Mouse (Mus musculus): ENCODE measurements around the gene Agtr2. TPM values are rescaled to one million over a fixed set of nuclear protein-coding genes. Genes with fewer than 3 reads are reported as not detected.
"Not testable (repeated sequence)": the region's sequence is repeated elsewhere in the genome, so short reads cannot be mapped to it uniquely, and the experiment has no call there.

Agtr2 gene
- polyA plus RNA-seq (2014; fragmentation: Nextera tagmentation; extraction: Ambion mirVana) = 39.5 and 42.5 TPM in 2 replicates

DNA sequence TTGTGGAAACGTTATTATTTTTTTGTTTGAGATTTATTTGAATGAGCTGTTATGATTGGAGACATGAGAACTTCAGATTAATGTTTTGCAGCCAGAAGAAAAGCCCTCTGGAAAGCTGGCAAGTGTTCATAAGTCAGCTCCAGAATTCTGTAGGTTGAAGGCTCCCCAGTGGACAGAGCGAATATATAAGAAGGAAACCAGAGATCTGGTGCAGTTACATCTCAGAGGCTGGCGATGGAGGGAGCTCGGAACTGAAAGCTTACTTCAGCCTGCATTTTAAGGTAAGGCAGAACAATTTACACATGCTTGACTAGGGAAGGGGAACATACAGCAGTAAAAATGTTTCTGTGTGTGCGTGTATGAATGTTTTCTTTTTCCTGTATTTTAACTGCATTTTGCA lies at the start of gene Agtr2:
TSS of gene Agtr2 (plus strand) at position 131 of the 400 bp plus-strand sequence.
- Histone ChIP-seq H3K27me3 (ENCODE audit: control insufficient read depth, insufficient read depth, low read length) (no peaks in the 10 kb centered on the region), H3K4me1 (ENCODE audit: control insufficient read depth, insufficient read depth, low read length) (no peaks in the 10 kb centered on the region), H3K9me3 (ENCODE audit: control insufficient read depth, low read length) (no peaks in the 10 kb centered on the region), H3K9ac (ENCODE audit: low read depth, low read length) (no peak within 1 kb of the TSS), H3K36me3 (ENCODE audit: control insufficient read depth, insufficient read depth, low read length) (no peaks in the 10 kb centered on the region), H3K4me2 (replicated peaks; ENCODE audit: low read depth, low read length) (no peak within 1 kb of the TSS), H3K27ac (ENCODE audit: low read depth, low read length) (no peak within 1 kb of the TSS), H3K4me3 (ENCODE audit: low read length) (peak within 1 kb of the TSS; percentile 26; the same call in 1 of the 2 replicates)
- WGBS = 52% methylated on average over 5 of the region's 5 CpGs
- ATAC-seq (ENCODE audit: low FRiP score, low TSS enrichment) = no peak

DNA sequence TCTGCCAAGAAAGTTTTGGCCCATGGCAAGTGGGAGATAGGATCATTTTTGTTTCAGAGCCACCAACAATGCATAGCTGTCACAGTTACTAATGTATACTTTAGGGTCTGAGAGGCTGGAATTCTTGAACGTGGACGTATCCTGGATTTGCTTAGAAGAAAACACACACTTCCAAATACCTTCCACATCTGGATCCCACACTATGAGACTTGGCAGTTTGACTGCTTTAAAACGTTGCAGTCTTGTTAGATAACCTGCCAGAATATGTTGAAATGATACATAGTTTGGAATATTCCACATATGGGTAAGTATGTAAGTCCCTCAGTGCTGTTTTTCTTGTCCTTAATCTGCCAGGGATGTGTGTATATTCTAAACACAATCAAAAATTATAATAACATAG lies 31.8 kb upstream of the Agtr2 start:
- Histone ChIP-seq H3K27ac (ENCODE audit: low read depth, low read length) (no peak overlapping the region), H3K4me1 (ENCODE audit: control insufficient read depth, insufficient read depth, low read length) (no peaks in the 10 kb centered on the region)

DNA sequence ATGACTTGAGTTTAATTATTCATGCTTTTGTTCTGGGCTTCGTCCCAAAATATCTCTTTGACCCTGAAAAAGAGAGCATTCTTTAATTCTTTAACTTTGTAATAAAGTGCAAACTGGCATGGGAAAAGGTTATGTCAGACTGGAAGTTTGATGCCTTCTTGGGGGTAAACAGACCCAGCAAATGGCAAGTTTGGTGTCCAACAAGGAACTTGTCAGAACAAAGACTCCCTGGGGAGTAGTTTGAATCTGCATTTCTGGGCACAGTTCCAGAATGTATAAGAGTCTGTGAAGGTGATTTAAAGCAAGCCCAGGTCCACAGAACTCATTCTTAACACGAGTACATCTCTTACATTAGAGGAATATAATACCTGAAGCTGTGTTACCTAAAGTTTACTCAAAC lies 3.8 kb downstream of the Agtr2 start:
- H3K36me3 ChIP-seq (ENCODE audit: control insufficient read depth, insufficient read depth, low read length) = no peaks in the 10 kb centered on the region
- H3K9ac ChIP-seq (ENCODE audit: low read depth, low read length) = no peak overlapping the region
- no peak for ATAC-seq (ENCODE audit: low FRiP score, low TSS enrichment)
- no peaks in the 10 kb centered on the region for H3K4me1 ChIP-seq (ENCODE audit: control insufficient read depth, insufficient read depth, low read length)
- no peak overlapping the region for H3K27ac ChIP-seq (ENCODE audit: low read depth, low read length)
- no peaks in the 10 kb centered on the region for H3K27me3 ChIP-seq (ENCODE audit: control insufficient read depth, insufficient read depth, low read length)
- 51% methylated on average over 2 of the region's 2 CpGs for WGBS
- no peak overlapping the region for H3K4me2 ChIP-seq (replicated peaks; ENCODE audit: low read depth, low read length)
- H3K9me3 ChIP-seq (ENCODE audit: control insufficient read depth, low read length) = no peaks in the 10 kb centered on the region
- no peak overlapping the region for H3K4me3 ChIP-seq (ENCODE audit: low read length)

More for the DNA sequence above, 31.8 kb upstream of the Agtr2 start:
- no peaks in the 10 kb centered on the region for H3K36me3 ChIP-seq (ENCODE audit: control insufficient read depth, insufficient read depth, low read length)
- no peaks in the 10 kb centered on the region for H3K9me3 ChIP-seq (ENCODE audit: control insufficient read depth, low read length)
- 48% methylated on average over 3 of the region's 3 CpGs for WGBS
- no peaks in the 10 kb centered on the region for H3K27me3 ChIP-seq (ENCODE audit: control insufficient read depth, insufficient read depth, low read length)
- no peak overlapping the region for H3K9ac ChIP-seq (ENCODE audit: low read depth, low read length)
- no peak overlapping the region for H3K4me3 ChIP-seq (ENCODE audit: low read length)
- no peak for ATAC-seq (ENCODE audit: low FRiP score, low TSS enrichment)
- no peak overlapping the region for H3K4me2 ChIP-seq (replicated peaks; ENCODE audit: low read depth, low read length)

DNA sequence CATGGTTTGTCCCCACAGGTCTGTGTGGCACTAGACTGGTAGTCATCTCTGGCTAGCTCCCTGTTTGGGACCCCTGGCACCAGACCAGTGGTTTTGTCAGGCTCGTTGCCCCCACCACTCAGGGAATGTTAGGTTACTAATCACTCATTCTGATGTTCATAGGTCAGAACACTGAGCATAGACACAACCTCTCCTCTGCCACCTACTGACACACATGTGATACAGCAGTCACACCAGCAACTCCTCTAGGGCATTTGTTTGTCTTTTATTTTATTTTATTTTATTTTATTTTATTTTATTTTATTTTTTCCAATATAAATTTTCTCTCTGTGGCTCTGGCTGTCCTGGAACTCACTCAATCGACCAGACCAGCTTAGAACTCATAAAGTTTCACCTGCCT lies 15.9 kb downstream of the Agtr2 start:
- 36% methylated on average over 2 of the region's 2 CpGs for WGBS
- no peak for ATAC-seq (ENCODE audit: low FRiP score, low TSS enrichment)
- H3K27ac ChIP-seq (ENCODE audit: low read depth, low read length) = no peak overlapping the region
- no peaks in the 10 kb centered on the region for H3K4me1 ChIP-seq (ENCODE audit: control insufficient read depth, insufficient read depth, low read length)
- H3K36me3 ChIP-seq (ENCODE audit: control insufficient read depth, insufficient read depth, low read length) = no peaks in the 10 kb centered on the region
- no peak overlapping the region for H3K9ac ChIP-seq (ENCODE audit: low read depth, low read length)
- no peak overlapping the region for H3K4me3 ChIP-seq (ENCODE audit: low read length)
- no peaks in the 10 kb centered on the region for H3K9me3 ChIP-seq (ENCODE audit: control insufficient read depth, low read length)
- no peaks in the 10 kb centered on the region for H3K27me3 ChIP-seq (ENCODE audit: control insufficient read depth, insufficient read depth, low read length)
- H3K4me2 ChIP-seq (replicated peaks; ENCODE audit: low read depth, low read length) = no peak overlapping the region

DNA sequence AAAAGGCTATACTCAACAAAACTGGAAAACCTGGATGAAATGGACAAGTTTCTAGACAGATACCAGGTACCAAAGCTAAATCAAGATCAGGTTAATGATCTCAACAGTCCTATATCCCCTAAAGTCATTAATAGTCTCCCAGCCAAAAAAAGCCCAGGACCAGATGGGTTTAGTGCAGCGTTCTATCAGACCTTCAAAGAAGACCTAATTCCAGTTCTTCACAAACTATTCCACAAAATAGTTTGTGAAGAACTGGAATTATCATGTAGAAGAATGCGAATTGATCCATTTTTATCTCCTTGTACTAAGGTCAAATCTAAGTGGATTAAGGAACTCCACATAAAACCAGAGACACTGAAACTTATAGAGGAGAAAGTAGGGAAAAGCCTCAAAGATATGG lies 23.0 kb downstream of the Agtr2 start:
- not testable (repeated sequence) for H3K27ac ChIP-seq (ENCODE audit: low read depth, low read length); H3K36me3 ChIP-seq (ENCODE audit: control insufficient read depth, insufficient read depth, low read length); H3K4me3 ChIP-seq (ENCODE audit: low read length); H3K9me3 ChIP-seq (ENCODE audit: control insufficient read depth, low read length); H3K4me2 ChIP-seq (replicated peaks; ENCODE audit: low read depth, low read length); H3K27me3 ChIP-seq (ENCODE audit: control insufficient read depth, insufficient read depth, low read length); H3K4me1 ChIP-seq (ENCODE audit: control insufficient read depth, insufficient read depth, low read length); ATAC-seq (ENCODE audit: low FRiP score, low TSS enrichment); H3K9ac ChIP-seq (ENCODE audit: low read depth, low read length)
- 90% methylated on average over 2 of the region's 2 CpGs for WGBS

DNA sequence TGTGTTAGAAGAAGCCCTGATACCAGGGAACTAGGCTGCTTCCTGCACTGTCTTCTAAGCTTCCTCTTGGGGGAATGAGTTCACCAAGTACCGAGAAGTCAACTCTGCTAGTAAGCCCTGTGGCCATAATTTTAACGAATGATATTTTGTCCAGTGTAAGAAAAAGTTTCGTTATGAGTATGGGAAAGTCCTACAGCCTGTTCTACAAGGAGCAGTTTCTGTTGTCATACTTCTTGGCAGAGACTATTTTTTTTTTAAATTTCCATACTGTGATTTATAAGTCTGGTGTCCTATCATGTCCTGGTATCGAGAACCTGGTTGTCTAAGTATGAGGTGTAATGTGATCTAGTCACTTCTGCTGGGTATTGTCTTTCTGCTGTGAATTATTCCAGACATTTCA lies 38.2 kb downstream of the Agtr2 start:
- Histone ChIP-seq H3K36me3 (ENCODE audit: control insufficient read depth, insufficient read depth, low read length) (no peaks in the 10 kb centered on the region), H3K27me3 (ENCODE audit: control insufficient read depth, insufficient read depth, low read length) (no peaks in the 10 kb centered on the region), H3K27ac (ENCODE audit: low read depth, low read length) (no peak overlapping the region), H3K4me2 (replicated peaks; ENCODE audit: low read depth, low read length) (no peak overlapping the region), H3K4me1 (ENCODE audit: control insufficient read depth, insufficient read depth, low read length) (no peaks in the 10 kb centered on the region), H3K4me3 (ENCODE audit: low read length) (no peak overlapping the region), H3K9me3 (ENCODE audit: control insufficient read depth, low read length) (no peaks in the 10 kb centered on the region), H3K9ac (ENCODE audit: low read depth, low read length) (no peak overlapping the region)
- WGBS = 66% methylated on average over 4 of the region's 4 CpGs
- ATAC-seq (ENCODE audit: low FRiP score, low TSS enrichment) = no peak

Other genes starting within 250 kb of the Agtr2 start
- gene Slc6a14, start 230.4 kb downstream of the Agtr2 start, polyA plus RNA-seq (2014; fragmentation: Nextera tagmentation; extraction: Ambion mirVana) = not detected in 2 replicates